Mouse (Mus musculus): ENCODE results near the gene Tmem54. TPM values are rescaled to one million over a fixed set of nuclear protein-coding genes. Genes with fewer than 3 reads are reported as not detected.
A peak's percentile ranks its signal among the peaks of the same experiment; 100 is the strongest.

Tmem54 gene
- total RNA-seq (2021), result not detected
- long read RNA-seq, experiment 1, result 0 reads
- long read RNA-seq, experiment 2, result 0 reads

- DNase-seq, result no peak
Observed at GRCm38 (mm10) chr4:129105356-129105755, at the start of gene Tmem54. Gene Tmem54 (plus strand): TSS chr4:129105548.

GRCm38 (mm10) chr4:129055562-129055961 lies 49.8 kb upstream of the Tmem54 start:
- no peak for DNase-seq

- peak; percentile 96 for DNase-seq
Observed at GRCm38 (mm10) chr4:129057533-129058206, 47.7 kb upstream of the Tmem54 start.

GRCm38 (mm10) chr4:129058207-129059092 lies 46.9 kb upstream of the Tmem54 start, which contains the start of gene Rnf19b:
Gene Rnf19b (plus strand): TSS chr4:129058271.
- peak; percentile 36 for DNase-seq

- no peak for DNase-seq
Observed at GRCm38 (mm10) chr4:129059125-129059551, 46.2 kb upstream of the Tmem54 start.

- DNase-seq, result no peak
Observed at GRCm38 (mm10) chr4:129059922-129060321, 45.4 kb upstream of the Tmem54 start.

GRCm38 (mm10) chr4:129061486-129061885 lies 43.9 kb upstream of the Tmem54 start:
- DNase-seq, result no peak

- DNase-seq, result no peak
Observed at GRCm38 (mm10) chr4:129062281-129063075, 42.9 kb upstream of the Tmem54 start.

- no peak for DNase-seq
Observed at GRCm38 (mm10) chr4:129065688-129066236, 39.6 kb upstream of the Tmem54 start.

- no peak for DNase-seq
Observed at GRCm38 (mm10) chr4:129067638-129068415, 37.5 kb upstream of the Tmem54 start.

- DNase-seq, result no peak
Observed at GRCm38 (mm10) chr4:129068848-129069247, 36.5 kb upstream of the Tmem54 start.

GRCm38 (mm10) chr4:129079126-129079525 lies 26.2 kb upstream of the Tmem54 start:
- no peak for DNase-seq

- DNase-seq, result no peak
Observed at GRCm38 (mm10) chr4:129081041-129081440, 24.3 kb upstream of the Tmem54 start.

- no peak for DNase-seq
Observed at GRCm38 (mm10) chr4:129081512-129081911, 23.8 kb upstream of the Tmem54 start.

GRCm38 (mm10) chr4:129081939-129082338 lies 23.4 kb upstream of the Tmem54 start:
- no peak for DNase-seq

- peak; percentile 47 for DNase-seq
Observed at GRCm38 (mm10) chr4:129082379-129083115, 22.8 kb upstream of the Tmem54 start.

GRCm38 (mm10) chr4:129084896-129085295 lies 20.5 kb upstream of the Tmem54 start:
- no peak for DNase-seq

- DNase-seq, result no peak
Observed at GRCm38 (mm10) chr4:129086078-129086477, 19.3 kb upstream of the Tmem54 start.

- no peak for DNase-seq
Observed at GRCm38 (mm10) chr4:129087850-129088249, 17.5 kb upstream of the Tmem54 start.

- no peak for DNase-seq
Observed at GRCm38 (mm10) chr4:129095276-129095675, 10.1 kb upstream of the Tmem54 start.

All from gastrocnemius, postnatal 25 days (tissue).